Mouse (Mus musculus) telencephalon, adult 2 months (tissue): ENCODE measurements around the gene Vps33a.

Experiments used
- DNase-seq: peaks from one replicate; pipeline ENCODE4 v3.0.0-alpha.2; 2011; ENCODE audit warnings: low read depth, low spot score

Vps33a gene

DNA sequence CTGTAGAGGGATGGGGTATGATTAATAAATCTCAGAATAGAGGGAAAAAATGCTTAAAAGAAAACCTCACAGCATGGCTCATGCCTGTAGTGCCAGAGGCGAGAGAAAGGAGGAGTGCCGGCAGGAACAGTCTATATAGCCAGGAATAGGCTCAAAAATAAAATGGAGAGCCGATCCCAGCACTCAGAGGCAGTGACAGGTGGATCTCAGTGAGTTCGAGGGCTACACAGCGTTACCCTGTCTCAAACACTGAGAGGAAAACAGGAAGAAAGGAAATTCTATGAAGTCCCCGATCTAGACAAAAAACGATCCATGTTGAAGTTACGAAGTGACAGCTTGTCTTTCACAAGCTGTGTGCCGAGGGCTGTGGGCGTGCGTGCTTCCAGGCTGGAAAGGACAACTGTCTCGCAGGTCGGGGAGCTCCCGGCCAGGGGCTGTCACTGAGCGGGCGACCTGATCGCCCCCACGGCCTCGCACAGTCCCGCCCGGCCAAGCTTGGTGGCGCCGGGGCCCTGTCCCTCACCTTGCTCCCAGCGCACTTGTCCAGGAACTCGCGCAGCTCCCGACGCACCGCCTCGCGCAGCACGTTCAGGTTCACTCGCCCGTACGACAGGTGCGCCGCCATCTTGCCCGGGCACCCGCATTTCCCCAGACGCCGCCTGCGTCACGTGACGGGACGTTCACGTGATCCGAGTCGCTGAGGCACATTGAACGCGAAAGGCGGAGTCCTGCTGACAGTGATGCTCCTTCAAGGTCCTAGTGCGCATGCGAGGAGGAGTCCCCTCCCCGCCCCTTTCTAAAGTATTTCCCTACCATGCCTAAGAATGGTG, at the start of gene Vps33a:
Gene Vps33a, minus strand, starts transcription at position 682 of the 830 bp plus-strand sequence.
- DNase-seq: peak; percentile 96

DNA sequence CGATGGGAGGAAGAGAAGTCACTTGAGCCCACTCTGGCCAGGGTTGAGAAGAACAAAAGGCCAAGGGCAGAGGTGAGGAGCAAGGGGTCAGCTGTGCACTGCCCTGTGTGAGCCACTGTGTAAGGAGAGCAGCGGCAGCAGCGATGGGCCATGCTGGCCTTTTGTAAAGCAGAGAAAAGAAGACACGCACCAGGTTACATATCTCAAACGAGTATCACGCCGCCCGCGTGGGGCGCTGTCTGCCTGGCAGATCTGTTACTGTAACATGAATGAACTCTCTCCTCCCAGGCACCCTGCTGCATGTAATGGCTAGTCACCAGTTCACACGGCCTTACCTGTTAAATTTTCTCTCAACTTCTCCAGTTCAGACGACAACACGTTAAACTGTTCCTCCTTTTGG, 49.6 kb upstream of the Vps33a start:
- DNase-seq: no peak

DNA sequence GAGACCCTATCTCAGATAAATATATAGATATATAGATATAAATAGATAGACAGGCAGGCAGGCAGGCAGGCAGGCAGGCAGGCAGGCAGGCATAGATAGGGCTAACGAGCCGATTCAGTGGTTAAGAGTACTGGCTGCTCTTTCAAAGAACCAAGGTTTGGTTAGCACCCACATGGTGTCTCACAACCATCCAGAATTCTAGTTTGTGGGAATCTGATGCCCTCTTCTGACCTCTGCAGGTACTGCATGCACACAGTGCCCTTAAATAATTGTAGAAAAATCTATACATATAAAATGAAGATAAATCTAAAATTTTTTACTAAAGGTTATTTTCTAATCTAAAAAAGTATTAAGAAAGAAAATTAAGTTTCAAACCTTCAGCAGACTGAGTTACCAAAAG, 45.7 kb upstream of the Vps33a start:
- DNase-seq: no peak

DNA sequence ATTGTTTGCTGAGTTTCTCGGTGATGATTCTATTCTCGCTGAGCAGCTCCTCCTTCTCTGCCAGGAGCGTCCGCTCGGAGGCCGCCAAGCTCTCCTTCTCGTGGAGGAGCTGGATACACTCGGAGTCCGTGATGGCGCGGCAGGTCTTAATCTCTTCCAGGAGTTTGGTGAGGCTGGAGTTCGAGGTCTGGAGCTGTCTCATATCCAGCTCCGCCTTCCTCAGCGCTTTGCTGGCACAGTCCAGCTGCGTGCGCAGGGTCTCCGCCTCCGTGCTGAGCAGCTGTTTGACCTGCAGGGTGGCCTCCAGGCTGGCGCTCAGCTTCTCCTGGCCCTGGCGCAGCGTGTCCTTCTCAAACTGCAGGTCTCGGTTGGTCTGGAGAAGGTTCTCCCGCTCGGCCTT, 41.4 kb upstream of the Vps33a start:
- DNase-seq: no peak

DNA sequence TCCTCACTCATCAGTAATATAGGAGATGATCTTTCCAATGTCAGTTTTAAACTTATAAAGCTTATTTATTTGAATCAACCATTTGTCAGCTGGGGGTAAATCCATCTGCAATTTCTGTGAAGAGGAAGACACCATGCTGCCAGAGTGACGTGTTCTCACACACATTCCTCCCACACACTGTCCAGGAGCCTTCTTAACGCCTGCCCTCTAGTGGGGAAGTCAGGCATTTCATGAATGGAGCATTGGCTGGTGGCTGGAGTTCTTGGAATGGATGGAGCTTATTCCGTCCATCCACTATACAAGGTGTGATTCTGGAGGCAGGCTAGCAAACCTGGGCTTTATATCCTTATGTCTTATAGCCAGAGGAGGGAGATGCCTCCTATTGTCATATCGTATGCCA, 37.0 kb upstream of the Vps33a start:
- peak; percentile 89 for DNase-seq

DNA sequence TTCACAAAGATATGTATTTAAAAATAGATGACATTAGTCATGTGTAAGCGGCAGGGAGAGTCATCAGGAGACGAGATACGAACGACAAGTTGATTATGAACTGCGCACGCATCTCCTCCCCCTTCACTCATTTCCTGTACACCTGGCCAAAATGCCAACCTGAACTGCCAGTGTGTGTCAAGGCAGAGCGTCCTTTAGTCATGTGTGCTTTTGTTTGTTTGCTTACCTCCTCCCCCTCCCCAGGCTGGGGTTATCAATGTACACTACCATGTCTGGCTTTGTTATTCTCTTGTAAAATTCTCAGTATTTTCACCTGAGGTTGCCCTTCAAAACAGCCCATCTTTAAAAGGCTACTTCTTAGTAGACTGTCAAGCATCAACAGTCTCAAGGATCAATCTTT, 36.6 kb upstream of the Vps33a start:
- DNase-seq: no peak

DNA sequence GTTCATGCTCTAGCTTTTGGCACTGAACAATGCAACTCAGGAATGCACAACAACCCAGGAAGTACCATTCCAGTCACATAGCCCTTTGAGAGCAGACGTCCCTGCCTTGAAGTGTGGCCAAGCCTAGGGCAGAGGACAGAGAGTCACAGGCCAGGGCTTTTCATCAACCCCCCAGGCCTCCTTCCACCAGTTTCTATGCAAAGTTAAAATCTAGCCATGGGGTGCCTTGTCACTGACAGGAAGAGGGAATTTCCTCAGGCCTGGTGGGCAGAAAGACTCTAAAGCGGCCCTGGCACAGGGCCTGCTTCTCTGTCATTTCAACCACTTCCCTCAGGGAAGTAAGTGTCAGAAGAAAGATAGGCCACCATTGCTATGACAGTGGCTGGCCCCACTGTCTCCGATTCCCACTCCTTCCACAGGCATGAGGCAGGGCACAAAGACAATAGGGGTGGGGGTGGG, 34.4 kb upstream of the Vps33a start:
- no peak for DNase-seq

DNA sequence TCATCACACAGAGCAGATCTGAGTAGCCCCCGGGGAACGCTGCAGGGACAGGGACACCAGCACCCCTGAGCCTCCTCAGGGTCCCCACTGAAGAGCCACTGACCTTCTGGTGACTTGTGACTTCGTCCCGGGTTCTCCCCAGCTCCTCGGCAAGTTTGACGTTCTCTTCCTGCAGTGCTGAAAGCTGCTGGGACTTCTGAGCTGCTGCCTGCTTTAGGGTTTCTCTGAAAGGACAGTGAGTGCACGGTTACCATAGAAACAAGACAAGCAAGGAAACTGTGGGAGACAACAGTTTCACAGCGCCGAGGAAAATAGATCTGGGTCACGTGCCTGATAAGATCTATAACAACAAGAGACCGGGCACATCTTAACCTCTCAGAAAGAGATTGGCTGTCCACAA, 30.7 kb upstream of the Vps33a start:
- DNase-seq: peak; percentile 83

DNA sequence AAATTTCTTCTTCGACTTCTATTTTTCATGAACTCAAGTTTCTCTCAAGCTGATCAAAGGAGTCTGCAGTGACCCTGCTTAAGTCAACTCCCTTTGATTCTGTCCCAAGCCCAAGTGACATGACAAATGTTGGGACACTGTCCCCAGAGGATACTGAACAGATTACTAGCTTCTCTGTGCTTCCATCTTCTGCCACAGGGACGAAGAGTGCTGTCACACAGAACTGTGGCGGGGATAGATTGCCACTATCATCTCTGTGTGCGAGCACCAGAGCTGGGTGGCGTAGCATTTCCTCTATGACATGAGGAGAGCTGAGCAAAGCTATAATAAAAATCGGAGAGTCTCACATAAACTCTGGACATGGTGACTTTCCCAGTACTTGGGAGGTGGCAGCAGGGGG, 29.3 kb upstream of the Vps33a start:
- no peak for DNase-seq

DNA sequence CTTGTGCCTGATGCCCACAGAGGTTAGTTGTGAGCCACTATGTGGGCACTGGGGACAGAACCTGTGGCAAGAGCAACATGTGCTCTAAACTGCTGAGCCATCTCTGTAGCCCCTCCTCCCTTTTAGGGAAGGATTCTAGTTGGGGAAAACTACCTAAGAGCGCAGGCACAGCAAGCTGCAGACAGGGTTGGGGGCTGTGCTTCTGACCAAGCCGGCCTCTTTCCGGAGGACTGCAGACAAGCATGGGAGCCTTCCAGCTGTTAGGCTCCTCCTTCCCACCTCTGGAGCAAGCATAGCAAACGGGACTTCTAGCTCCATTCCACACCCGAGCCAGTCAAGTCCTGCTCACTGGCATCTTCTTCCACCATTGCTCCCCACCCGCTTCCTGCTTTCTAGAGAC, 26.5 kb upstream of the Vps33a start:
- DNase-seq: no peak

DNA sequence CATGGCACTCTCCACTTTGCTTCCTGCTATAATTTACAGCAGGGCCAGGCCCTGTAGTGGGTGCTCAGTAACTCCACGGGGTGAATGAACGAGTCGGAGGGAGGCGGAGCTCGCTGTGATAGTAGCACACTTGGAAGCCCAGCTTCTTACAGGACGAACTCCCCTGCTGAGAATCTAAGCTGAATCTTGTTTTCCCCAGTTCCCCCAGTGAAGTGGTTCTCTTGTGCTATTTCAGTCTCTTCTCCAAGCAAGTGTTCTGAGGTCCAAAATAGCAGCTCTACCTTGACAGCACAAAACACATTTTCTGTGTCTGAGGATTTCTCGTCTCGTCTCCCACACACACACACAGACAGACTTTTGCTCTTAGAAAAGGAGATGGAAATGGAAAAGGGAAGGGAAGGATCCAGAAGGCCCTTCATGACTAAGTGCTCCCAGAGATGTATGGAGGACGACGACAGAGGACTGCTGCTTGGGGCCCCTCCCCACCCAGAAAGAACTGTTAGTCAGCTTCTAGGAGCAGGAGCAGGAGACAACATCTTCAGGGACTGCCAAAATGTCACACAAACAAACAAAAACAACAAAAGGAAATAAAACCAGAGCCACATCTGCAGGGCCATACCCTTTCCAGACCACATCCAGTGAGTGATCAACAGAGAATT, 20.9 kb upstream of the Vps33a start:
- DNase-seq: peak; percentile 95

DNA sequence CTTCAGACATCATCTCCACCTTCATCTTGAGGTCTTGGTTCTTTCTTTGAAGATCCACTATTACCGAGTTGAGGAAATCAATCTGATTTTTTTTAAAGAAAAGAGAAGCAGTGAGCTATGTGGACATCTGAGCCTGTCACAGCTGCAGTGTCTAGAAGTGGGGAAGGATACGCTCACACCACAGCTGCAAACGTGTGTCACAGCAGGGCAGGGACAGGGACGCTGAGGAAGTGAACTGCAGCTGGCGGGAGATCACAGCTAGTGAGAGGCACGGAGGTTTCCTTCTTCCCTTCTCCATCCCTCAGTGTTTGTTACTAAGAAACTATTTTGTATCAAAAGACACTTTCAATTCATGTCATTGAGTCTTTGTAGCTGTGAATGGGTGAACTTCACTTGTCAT, 7.2 kb upstream of the Vps33a start:
- DNase-seq: no peak

DNA sequence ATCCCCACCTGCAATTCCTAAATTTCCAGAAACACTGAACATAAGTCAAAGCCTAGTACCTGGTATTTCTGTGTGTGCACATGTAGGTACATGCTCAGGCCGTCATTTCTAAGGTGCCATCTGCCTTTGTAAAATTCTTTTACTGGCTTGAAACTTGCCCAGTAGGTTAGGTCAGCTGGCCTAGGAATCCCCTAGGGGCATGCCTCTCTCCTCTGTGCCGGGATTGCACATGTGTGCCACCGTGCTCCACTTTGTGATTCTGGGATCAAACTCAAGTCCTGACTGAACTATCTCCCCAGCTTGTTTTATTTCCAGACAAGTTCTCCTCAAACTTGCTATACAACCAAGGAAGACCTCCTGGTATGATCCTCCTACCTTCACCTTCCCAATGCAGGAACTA, 3.9 kb upstream of the Vps33a start:
- DNase-seq: no peak

DNA sequence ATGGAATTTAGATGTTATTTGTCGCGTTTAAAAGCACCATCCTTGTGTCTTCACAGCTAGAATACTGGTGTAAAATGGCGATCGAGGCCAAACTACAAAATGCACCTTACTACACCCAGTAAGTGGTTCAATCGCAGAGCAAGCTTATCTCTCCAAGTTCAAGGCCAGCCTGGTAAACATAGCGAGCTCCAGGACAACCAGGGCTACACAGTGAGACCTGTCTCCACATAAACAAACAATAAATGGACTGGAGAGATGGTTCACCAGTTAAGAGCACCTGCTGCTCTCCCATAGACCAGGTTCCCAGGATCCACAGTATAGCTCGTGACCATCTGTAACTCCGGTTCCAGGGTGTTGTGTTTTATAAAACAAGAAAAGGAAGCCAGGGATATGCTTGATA, 524 bp upstream of the Vps33a start:
- DNase-seq: no peak

DNA sequence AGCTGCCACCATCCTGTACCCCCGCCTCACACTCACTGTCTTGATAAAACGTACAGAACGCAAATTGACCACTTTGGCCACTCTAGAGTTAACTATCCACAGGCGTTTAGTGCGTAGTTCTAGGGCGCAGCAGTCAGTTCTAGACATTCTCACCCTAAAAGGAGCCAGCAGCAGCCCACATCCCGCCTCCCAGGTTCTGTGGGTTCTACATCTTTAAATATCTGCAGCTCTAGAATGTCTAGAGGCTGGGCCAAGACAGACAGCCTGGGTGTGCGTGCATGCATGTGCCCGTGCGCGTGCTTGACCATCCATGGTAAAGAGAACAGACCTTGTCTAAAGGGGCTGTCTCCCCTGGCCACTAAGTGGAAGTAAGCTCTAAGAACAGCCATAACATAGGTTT, 11.7 kb downstream of the Vps33a start:
- DNase-seq: peak; percentile 74

DNA sequence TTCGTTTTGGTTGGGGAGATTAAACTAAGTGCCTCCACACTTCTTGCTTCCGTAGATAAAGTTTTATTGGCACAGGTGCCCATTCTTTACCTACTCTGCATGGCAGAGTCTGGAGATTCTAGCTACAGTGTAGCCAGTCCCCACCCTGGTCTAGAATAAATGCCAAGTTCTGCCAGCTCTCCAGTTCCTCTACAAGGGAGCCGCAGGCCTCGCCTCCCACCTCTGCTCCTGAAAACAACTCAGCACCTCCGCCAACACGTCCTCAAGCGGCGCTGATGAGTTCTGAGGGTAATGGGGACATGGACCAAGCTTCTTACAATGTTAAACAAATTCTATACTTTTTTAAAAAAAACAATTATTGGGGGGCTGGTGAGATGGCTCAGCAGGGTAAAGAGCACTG, 13.2 kb downstream of the Vps33a start:
- no peak for DNase-seq

DNA sequence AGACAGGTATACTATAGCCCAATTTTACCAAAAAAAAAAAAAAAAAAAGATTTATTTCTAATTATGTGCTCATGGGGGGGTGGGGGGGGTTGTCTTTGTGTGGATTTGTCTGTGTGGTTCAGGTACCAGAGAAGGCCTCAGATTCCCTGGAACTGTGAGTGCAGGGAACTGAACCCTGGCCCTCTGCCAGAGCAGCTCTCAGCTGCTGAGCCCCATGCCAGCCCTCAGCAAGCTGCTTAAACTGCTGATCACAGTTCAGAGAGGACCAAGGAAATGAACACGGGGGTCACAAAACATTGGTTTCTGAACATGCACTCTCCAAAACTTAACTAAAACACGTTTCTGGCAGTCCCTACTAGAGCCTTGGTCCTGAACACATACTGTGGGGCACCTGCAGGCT, 16.4 kb downstream of the Vps33a start:
- no peak for DNase-seq

DNA sequence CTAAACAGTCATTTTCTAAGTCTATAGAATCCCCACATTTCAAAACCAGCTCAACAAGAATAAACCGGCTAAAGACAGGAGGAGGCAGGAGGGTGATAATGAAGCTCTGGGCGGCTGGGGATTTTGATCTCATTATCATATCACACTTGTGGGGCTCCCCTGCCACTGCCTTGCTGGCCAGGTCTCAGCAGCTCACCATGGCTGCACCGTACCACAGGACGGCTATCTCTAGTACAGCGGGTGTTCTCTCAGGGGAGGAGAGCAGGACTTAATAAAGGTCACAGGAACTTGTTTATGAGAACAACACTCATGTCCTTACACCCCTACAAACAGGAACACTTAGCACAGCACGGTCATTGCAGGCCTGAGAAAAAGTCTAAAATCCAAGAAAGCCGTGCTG, 17.1 kb downstream of the Vps33a start:
- no peak for DNase-seq

DNA sequence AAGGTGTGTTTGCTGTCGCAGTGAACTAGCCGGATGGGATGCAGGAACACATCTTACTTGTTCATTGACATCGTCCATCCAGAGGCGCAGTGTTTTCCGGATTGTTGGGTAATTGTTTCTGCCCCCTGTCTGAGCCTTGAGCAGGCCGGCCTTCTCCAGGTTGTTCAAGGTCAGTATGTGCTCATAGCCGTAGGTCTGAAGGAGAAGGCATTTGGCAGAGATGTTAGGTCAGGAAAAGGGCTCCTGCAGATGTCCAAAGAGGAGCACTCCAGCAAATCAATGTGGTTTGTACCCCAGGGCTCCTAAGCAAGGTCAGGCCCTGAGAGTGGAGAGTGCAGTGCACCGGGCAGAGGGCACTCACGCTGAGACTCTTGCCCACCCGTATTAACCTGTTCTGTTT, 39.0 kb downstream of the Vps33a start:
- DNase-seq: no peak

DNA sequence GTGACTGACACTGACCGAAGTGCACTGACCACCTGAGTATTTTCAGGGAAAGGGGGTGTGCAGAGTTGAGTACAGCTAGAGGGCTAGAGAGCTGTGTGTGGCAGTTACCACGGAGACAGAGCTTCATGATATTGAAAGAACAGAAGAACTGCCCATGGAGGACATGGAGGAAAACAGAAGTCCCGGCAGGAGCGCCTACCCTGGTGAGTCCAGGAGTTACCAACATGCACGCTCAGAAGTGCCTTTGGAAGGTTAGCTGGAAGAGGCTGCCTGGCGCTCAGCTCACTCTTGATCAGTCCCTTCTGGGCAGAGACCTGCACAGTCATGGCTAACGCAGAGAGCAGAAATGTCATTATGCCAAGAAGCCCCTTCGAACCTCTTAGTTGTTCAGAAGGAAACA, 42.8 kb downstream of the Vps33a start:
- DNase-seq: no peak

DNA sequence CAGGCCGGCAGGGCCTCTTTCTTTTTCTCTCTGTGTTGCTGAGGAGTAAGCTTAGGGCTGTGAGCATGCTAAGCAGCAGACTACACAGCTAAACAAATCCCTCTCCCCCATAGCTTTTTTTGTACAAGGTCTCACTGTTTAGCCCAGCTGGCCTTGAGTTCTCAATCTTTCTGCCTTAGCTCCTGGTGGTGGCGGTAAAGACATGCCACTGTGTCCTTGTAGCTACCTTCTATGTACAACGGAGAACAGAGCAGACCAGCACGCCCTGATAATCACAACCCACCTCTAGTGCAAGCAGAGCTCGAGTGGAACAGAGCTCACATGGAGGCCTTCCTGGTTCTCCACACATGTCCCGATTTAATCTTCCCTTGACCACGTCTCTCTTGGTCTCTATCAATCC, 44.2 kb downstream of the Vps33a start:
- no peak for DNase-seq

DNA sequence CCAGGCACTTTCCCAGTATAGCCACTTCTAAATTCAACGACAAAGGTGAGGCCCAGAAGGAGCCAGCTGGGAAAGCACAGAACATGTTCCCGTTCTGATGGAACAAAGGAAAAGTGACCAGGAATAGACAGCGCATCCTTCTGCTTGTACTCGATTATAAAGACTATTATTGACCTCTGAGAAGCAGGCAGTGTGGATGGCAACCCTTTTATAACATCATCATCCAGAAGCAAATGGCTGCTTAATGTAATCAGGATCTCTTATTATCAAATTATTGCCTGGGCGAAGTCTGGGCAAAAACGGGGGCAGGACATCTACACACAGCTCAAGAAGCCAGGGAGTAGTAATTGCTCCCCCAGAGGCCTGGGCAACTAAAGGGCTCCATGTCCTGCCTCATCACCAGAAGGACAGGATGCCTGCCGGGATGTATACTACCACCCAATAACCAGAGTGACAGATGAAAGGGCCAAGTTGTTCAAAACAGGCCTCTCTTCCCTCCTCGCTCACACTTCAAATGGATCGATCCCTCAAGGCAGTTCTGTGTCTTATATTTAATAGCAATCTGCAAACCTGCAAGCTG, 46.8 kb downstream of the Vps33a start:
- DNase-seq: no peak

DNA sequence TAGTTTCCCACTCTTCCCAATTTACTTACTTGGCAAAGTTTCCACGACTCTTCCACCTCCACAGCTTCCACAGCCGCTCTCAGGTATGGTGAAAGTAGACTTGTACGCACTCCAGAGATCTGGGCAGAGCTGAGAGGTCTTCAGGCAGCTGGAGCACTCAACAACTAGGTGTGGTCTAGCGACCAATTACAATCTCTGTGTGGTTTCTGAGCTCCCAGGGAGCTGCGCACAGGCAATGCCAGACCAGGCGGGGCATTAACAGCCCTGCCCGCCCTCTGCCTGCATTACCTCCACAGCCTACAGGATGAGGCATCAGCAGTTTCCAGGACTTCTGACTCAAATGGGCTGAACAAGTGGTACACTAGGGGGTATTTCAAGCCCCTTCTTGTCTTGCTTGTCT, 47.6 kb downstream of the Vps33a start, which contains the start of gene Gm49027:
Gene Gm49027, minus strand, starts transcription at position 208 of the 400 bp plus-strand sequence.
- no peak for DNase-seq
